Mouse (Mus musculus) myocyte (in vitro differentiated cells): ENCODE results near the gene Crocc. TPM values are rescaled to one million over a fixed set of nuclear protein-coding genes. Genes with fewer than 3 reads are reported as not detected.

Experiments used
- H3K27me3 ChIP-seq: one replicate; pipeline ENCODE4 v1.6.1; 2011; ENCODE audit not compliant: control insufficient read depth, insufficient read depth, insufficient read length
- H3K36me3 ChIP-seq: one replicate; pipeline ENCODE4 v1.6.1; 2011; ENCODE audit not compliant: control insufficient read depth, insufficient read depth
- H3K4me2 ChIP-seq: one replicate; pipeline ENCODE4 v1.6.1; 2011; ENCODE audit warnings: low read depth, control low read depth
- H3K4me3 ChIP-seq: one replicate; pipeline ENCODE4 v1.5.1; 2011; ENCODE audit warnings: mild to moderate bottlenecking, control low read depth, moderate library complexity
- H3K79me2 ChIP-seq: one replicate; pipeline ENCODE4 v1.6.1; 2011; ENCODE audit not compliant: control insufficient read depth, insufficient read depth
- H3ac ChIP-seq: one replicate; pipeline ENCODE4 v1.6.1; 2011; ENCODE audit not compliant: control insufficient read depth, insufficient read length
- CEBPB ChIP-seq: IDR thresholded peaks from 2 replicates; pipeline ENCODE4 v1.6.1; 2011; ENCODE audit warnings: mild to moderate bottlenecking, moderate library complexity; ENCODE audit not compliant: poor library complexity, insufficient read depth, severe bottlenecking
- E2F4 ChIP-seq: IDR thresholded peaks from one replicate; pipeline ENCODE4 v1.6.1; 2011; ENCODE audit warnings: mild to moderate bottlenecking, control low read depth, moderate library complexity; ENCODE audit not compliant: insufficient read depth
- MAX ChIP-seq: IDR thresholded peaks from one replicate; pipeline ENCODE4 v1.6.1; 2011; ENCODE audit warnings: low read depth, mild to moderate bottlenecking, control low read depth
- MYOD1 ChIP-seq, 3 experiments: IDR thresholded peaks; one replicate each; pipeline ENCODE4 v1.6.1; 2011; ENCODE audit warnings: control low read depth in 2 of 3, low read depth in 2 of 3, mild to moderate bottlenecking in 2 of 3, moderate library complexity in 1 of 3; ENCODE audit not compliant: insufficient read length in 2 of 3, control insufficient read depth in 1 of 3
- MYOG ChIP-seq, 3 experiments: IDR thresholded peaks; one replicate each; pipeline ENCODE4 v1.6.1; 2011; ENCODE audit warnings: control low read depth in 2 of 3, low read depth in 2 of 3, mild to moderate bottlenecking in 2 of 3; ENCODE audit not compliant: insufficient read length in 2 of 3, control insufficient read depth in 1 of 3, insufficient read depth in 1 of 3
- POLR2A ChIP-seq: IDR thresholded peaks from one replicate; pipeline ENCODE4 v1.6.1; 2011; ENCODE audit warnings: low read depth, mild to moderate bottlenecking, control low read depth, moderate library complexity; ENCODE audit not compliant: insufficient read length
- POLR2AphosphoS2 ChIP-seq: IDR thresholded peaks from one replicate; pipeline ENCODE4 v1.6.1; 2011; ENCODE audit warnings: low read depth, control low read depth; ENCODE audit not compliant: insufficient read length
- REST ChIP-seq: IDR thresholded peaks from one replicate; pipeline ENCODE4 v1.6.1; 2011; ENCODE audit warnings: mild to moderate bottlenecking, control low read depth, moderate library complexity; ENCODE audit not compliant: insufficient read depth, insufficient read length
- SRF ChIP-seq: IDR thresholded peaks from one replicate; pipeline ENCODE4 v1.6.1; 2011; ENCODE audit warnings: low read depth; ENCODE audit not compliant: control insufficient read depth, insufficient read length
- TCF12 ChIP-seq: IDR thresholded peaks from one replicate; pipeline ENCODE4 v1.6.1; 2011; ENCODE audit warnings: mild to moderate bottlenecking, control low read depth; ENCODE audit not compliant: poor library complexity, insufficient read depth, severe bottlenecking
- TCF3 ChIP-seq: IDR thresholded peaks from one replicate; pipeline ENCODE4 v1.6.1; 2011; ENCODE audit warnings: low read depth, control low read depth; ENCODE audit not compliant: insufficient read length
- USF1 ChIP-seq: IDR thresholded peaks from one replicate; pipeline ENCODE4 v1.6.1; 2011; ENCODE audit warnings: low read depth, mild to moderate bottlenecking, control low read depth, moderate library complexity
- polyA plus RNA-seq: library from polyadenylated mRNA; unstranded; fragments of >200 nt; fragmentation: generic; extraction: Trizol; gene quantifications from one replicate; pipeline ENCODE4 v1.2.1, GENCODE M21; 2012; ENCODE audit warnings: missing spikeins

Gene Crocc
- polyA plus RNA-seq, 1 experiment = 3.9 TPM

DNA sequence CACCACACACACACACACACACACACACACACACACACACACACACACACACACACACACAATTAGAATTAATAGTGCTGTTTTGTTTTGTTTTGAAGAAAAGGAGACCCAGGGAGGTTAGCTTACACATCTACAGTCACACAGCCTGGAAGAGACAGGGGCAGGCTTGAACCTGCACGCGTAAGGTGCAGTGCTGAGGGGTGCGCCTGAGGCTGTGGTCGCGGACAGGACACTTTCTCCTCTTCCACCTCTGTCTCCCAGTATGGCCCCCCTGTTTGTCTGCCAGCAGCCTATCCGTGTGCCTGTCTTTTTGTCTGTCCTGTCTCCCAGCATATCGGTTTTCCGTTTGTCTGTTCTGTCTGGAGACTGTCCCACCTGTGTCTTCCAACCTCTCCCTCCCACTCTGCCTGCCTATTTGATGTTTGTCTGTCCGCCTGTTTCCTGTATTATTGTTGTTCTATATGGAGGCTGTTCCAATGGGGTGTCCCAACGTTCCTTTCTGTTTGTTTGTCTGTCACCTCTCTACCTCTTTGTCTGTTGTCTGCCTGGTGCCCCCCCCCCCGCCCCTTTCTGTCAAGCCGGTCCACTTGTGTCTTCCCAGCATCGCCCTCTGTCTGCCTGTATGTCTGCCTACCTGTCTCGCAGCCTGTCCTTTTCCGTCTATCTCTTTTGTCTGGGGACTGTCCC is 74.2 kb downstream of the Crocc start:
- no peaks in the 10 kb centered on the region for H3K79me2 ChIP-seq
- no peak for TF ChIP-seq MYOD1 (IDR thresholded peaks at IDR 0.05; ENCODE audit: control insufficient read depth in 1 of 3, insufficient read length in 2 of 3, low read depth in 2 of 3)

DNA sequence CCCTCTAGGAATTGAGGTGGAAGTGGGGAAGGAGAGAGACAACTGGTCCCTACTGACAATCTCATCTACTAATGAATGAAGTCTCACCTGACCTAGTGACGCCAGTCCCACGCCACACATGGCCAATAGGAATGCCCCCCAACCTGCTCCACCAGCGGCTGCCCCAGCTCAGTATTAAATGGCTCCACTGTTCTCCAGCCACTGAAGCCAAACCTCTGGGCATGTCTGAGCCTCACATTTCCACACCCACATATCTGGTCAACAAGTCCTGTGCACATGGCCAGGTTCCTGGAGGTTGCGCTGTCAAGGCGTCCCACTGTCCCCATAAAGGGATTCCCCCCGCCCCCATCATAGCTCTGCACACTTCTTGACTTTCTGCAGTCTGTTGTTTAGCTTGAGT is 75.8 kb downstream of the Crocc start:
- Histone ChIP-seq H3K27me3 (peaks cover 8% of the 10 kb centered on the region), H3K4me2 (no peak overlapping the region), H3ac (no peak overlapping the region), H3K4me3 (no peak overlapping the region), H3K36me3 (no peaks in the 10 kb centered on the region), H3K79me2 (no peaks in the 10 kb centered on the region)
- TF ChIP-seq MYOD1 (IDR thresholded peaks at IDR 0.05; ENCODE audit: control insufficient read depth in 1 of 3, insufficient read length in 2 of 3, low read depth in 2 of 3) = no peak
- no peak for TF ChIP-seq CEBPB
- TF ChIP-seq POLR2AphosphoS2 = no peak
- TF ChIP-seq MYOG (IDR thresholded peaks at IDR 0.05; ENCODE audit: control insufficient read depth in 1 of 3, insufficient read depth in 1 of 3, insufficient read length in 2 of 3, low read depth in 2 of 3) = no peak
- TF ChIP-seq TCF12 = no peak
- TF ChIP-seq USF1 = no peak
- TF ChIP-seq REST = no peak
- no peak for TF ChIP-seq E2F4
- no peak for TF ChIP-seq MAX
- TF ChIP-seq SRF = no peak
- no peak for TF ChIP-seq TCF3
- TF ChIP-seq POLR2A = no peak

More for the DNA sequence above, 74.2 kb downstream of the Crocc start:
- Histone ChIP-seq H3ac (peak overlapping the region; percentile 37), H3K27me3 (peaks cover 8% of the 10 kb centered on the region), H3K4me2 (peak overlapping the region; percentile 77), H3K4me3 (peak overlapping the region; percentile 29), H3K36me3 (no peaks in the 10 kb centered on the region)

DNA sequence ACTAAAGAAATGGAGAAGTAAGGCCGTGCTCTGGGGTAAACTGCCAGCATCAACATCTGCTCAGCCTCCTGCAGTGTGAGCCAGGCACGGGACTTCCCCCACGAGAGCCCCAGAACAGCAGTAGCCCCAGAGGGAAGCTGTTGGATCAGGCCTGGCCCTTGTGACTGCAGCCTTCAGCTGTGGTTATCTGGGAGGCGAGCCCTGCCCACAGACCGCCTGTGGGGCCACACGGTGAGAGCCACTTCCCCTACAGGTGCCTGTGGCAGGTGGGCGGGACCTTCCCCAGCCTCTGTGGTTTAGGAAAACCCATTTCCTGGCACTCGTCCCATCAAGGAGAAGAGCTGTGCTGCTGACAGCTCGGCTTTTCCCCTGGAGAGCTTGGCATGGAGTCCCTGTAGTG is 76.9 kb downstream of the Crocc start:
- H3K4me2 ChIP-seq = peak overlapping the region; percentile 24
- TF ChIP-seq USF1 (no peak), E2F4 (no peak), POLR2AphosphoS2 (no peak), MAX (no peak), CEBPB (no peak), TCF3 (peak; percentile 40), TCF12 (no peak), MYOD1 (IDR thresholded peaks at IDR 0.05; ENCODE audit: control insufficient read depth in 1 of 3, insufficient read length in 2 of 3, low read depth in 2 of 3) (peak in 2 of 3 experiments; percentile 68 to 84), POLR2A (no peak), SRF (no peak), REST (no peak), MYOG (IDR thresholded peaks at IDR 0.05; ENCODE audit: control insufficient read depth in 1 of 3, insufficient read depth in 1 of 3, insufficient read length in 2 of 3, low read depth in 2 of 3) (peak in 2 of 3 experiments; percentile 78 to 97)

DNA sequence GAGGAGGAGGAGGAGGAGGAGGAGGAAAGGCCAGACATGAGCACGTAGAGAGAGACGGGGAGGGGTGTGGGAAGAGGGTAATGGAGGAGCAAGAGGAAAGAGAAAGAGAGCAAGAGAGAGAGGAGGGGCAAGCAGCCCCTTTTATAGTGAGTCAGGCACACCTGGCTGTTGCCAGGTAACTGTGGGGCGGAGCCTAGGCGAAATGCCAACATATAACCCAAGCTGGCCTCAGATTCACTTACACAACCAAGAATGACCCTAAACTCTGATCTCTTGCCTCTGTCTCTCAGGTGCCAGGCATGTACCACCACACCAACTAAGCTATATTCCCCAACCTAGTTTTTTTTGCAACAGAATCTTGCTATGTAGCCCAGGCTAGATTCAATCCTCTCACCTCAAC is 77.5 kb downstream of the Crocc start:
- Histone ChIP-seq H3K4me3 (no peak overlapping the region), H3K4me2 (no peak overlapping the region), H3K27me3 (peaks cover 8% of the 10 kb centered on the region), H3K79me2 (no peaks in the 10 kb centered on the region), H3ac (no peak overlapping the region), H3K36me3 (no peaks in the 10 kb centered on the region)
- TF ChIP-seq SRF = no peak
- no peak for TF ChIP-seq MAX
- no peak for TF ChIP-seq TCF3
- no peak for TF ChIP-seq USF1
- no peak for TF ChIP-seq MYOD1 (IDR thresholded peaks at IDR 0.05; ENCODE audit: control insufficient read depth in 1 of 3, insufficient read length in 2 of 3, low read depth in 2 of 3)
- no peak for TF ChIP-seq REST
- no peak for TF ChIP-seq CEBPB
- TF ChIP-seq POLR2AphosphoS2 = no peak
- TF ChIP-seq TCF12 = no peak
- no peak for TF ChIP-seq POLR2A
- TF ChIP-seq MYOG (IDR thresholded peaks at IDR 0.05; ENCODE audit: control insufficient read depth in 1 of 3, insufficient read depth in 1 of 3, insufficient read length in 2 of 3, low read depth in 2 of 3) = no peak
- no peak for TF ChIP-seq E2F4

More for the DNA sequence above, 76.9 kb downstream of the Crocc start:
- no peak overlapping the region for H3K4me3 ChIP-seq
- no peaks in the 10 kb centered on the region for H3K79me2 ChIP-seq
- H3K36me3 ChIP-seq = no peaks in the 10 kb centered on the region
- peaks cover 8% of the 10 kb centered on the region for H3K27me3 ChIP-seq
- no peak overlapping the region for H3ac ChIP-seq
